Mouse (Mus musculus) liver, postnatal 0 days (tissue): ENCODE measurements around the gene R3hdm4.

Source experiments
- CTCF ChIP-seq: sonication (generic); IDR thresholded peaks from 2 replicates; pipeline ENCODE4 v1.5.1; 2016; ENCODE audit warnings: antibody characterized with exemption, low read depth
- EP300 ChIP-seq: IDR thresholded peaks from 2 replicates; pipeline ENCODE4 v1.6.1; 2016; ENCODE audit warnings: antibody characterized with exemption, low read depth, mild to moderate bottlenecking

DNA sequence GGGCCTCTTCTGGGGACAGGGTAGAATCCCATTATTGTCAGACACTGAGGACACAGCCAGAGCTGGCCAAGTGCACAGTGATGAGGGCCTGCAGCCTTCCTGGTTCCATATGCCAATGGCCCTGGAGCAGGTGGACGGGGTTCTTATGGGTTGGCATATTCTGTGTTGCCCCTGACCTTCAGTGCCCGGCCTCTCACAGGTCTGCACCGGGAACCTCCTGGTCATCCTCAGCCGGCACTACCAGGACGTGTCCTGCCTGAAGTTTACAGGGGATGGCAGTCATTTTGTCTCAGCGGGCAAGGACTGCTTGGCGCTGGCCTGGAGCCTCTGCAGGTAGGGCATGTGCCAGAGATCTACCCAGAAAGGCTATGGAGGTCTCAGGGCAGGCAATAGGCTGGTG lies 43.7 kb upstream of the R3hdm4 start:
- TF ChIP-seq CTCF, result no peak
- no peak for TF ChIP-seq EP300
